Mouse (Mus musculus): Measurements from ENCODE around the gene Ogfod2.

DNA sequence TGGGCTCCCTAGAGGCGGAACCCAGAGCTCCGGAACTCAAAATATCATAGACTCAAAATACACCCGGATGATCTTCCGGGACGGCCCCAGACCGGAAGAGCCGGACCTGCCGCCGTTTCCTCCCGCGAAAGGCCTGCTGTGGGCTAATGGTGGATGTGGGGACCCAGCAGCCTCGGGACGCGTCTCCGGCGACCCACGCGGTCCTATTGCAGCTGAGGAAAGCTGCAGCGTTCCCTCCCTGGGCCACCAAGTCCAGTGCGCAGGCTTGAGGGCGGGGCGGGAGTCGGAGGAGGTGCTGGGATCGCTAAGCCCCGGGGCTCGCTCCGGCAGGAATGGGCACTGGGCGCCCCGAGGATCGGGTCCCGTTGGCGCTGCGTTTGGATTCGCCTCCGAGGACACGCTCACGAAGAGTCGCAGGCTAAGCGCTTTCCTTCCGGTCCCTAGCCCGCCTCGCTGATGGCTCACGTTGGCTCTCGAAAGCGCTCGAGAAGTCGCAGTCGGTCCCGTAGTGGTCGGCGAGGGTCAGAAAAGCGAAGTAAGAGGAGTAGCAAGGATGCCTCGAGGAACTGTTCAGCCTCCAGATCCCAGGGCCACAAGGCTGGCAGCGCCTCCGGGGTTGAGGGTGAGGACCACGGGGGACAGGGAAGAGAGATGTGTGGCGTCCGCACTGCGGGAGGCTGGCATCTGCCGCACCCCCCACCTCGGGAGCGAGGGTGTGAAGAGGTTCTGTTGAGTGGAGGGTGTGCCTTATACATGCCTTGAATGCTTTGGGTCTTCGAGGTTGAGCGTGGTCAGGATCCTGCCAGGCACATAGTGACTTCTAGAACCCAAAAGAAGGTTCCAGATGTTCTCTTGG is 4.1 kb downstream of the Ogfod2 start, which contains the start of gene Arl6ip4:
- peak; percentile 40; the same call in 1 of the 2 replicates for TF ChIP-seq POLR2A (IDR thresholded peaks at IDR 0.05; ENCODE audit: borderline replicate concordance, extremely low read depth, insufficient read depth, insufficient read length, poor library complexity, severe bottlenecking)
- TF ChIP-seq CTCF (IDR thresholded peaks at IDR 0.05; ENCODE audit: borderline replicate concordance, extremely low read depth, insufficient read depth, insufficient read length): no peak

Data from brain, embryonic 14.5 days (tissue).